Mouse (Mus musculus) adrenal gland, adult 2 months (tissue): ENCODE results near the gene Nfkbil1. TPM values are rescaled to one million over a fixed set of nuclear protein-coding genes. Genes with fewer than 3 reads are reported as not detected.

Experiments
- DNase-seq: peaks from one replicate; pipeline ENCODE4 v3.0.0; 2021
- polyA plus RNA-seq: library from polyadenylated mRNA; depleted of rRNA; stranded (reverse); fragments of >200 nt; gene quantifications from 2 replicates; pipeline ENCODE4 v1.2.3, GENCODE M21; 2012
- total RNA-seq, 2 experiments: library from RNA; stranded (reverse); gene quantifications; 2 replicates each; pipeline ENCODE4 v1.2.3; 2021

Nfkbil1 gene
- total and polyA plus RNA-seq, 3 experiments, result 14.1 to 52.3 (median 19.4) TPM

DNA sequence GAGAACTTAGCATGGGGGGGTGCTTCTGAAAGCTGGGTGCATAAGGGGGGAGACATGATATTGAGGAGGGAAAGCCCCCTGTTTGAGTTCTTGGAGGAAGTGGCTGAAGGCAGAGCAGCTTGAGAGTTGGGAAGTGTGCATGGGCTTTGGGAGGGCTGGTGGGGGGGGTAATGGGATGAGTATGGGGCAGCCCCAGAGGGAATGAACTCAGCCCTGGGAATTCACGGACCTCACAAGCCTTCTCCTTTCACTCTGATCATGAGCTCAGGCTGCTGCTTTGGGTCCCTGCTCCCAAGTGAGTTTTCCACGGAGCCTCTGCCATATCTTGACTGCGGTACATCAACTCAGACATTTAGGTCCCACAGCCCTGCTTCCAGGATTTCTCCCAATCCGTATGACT lies 33.1 kb downstream of the Nfkbil1 start:
- DNase-seq, result no peak

DNA sequence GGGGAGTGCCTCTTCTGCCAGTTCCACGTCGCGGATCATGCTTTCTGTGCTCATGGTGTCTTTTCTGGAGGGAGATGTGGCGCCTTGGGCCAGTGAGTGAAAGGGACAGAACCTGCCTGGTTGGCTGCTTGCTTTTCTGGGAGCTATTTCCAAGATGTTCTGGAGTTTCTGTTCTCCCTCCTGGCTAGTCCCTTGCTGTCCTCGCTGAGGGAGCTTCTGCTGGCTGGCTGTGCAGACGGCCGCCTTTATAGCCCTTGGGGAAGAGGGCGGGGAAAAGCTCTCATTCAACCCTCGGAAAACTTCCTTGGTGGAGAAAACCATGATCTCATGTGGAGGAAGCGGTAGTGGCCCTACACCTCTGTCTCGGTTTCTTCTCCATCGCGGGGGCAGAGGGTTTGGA lies 33.8 kb downstream of the Nfkbil1 start, which contains the start of gene Tnf:
Gene Tnf, minus strand, starts transcription at position 221 of the 400 bp plus-strand sequence.
- DNase-seq, result peak; percentile 61

DNA sequence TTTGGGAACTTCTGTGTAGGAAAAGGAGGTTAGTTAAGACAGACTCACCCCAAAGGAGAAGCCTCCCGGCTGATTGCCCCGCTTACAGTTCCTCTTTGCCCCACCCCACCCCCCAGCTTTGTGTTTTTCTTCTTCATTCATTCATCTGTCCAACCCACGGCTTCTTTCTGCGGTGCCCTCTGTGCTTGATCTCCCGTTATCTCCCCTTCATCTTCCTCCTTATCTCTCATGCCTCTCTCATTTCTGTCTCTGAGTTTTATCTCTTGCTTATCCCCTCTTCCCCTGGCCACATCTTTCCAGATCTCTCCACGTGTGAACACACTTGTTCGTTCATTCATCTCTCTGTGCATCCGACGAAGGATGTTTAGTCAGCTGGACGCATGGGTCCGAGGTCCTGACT lies 34.5 kb downstream of the Nfkbil1 start:
- DNase-seq, result no peak

DNA sequence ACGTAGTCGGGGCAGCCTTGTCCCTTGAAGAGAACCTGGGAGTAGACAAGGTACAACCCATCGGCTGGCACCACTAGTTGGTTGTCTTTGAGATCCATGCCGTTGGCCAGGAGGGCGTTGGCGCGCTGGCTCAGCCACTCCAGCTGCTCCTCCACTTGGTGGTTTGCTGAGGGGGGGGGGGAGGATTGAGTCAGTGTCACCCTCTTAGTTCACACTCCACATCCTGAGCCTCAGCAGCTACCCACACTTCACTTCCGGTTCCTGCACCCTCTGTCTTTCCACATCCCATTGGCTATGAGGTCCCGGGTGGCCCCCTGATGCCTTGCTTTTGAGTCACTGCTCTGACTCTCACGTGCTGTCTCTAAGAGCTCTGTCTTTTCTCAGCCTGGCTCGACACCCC lies 35.2 kb downstream of the Nfkbil1 start:
- no peak for DNase-seq

DNA sequence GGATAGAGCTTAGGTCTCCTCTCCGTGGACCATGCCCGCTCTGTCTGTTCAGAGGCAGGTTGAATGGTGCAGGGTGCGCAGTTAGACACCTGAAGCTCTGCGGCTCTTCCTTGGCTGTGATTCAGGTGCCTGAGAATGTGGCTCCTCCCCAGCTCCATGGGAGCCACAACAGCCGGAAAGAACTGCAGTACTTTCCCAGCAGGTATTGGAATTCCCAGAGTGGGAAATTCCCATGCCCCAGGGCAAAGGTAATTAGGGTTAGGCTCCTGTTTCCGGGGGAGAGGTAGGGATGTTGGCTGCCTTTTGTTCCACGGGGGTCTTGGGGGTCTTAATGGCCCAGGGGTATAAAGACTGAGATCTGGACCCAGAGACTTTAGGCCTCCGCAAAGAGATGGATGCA lies 36.6 kb downstream of the Nfkbil1 start:
- DNase-seq, result no peak

DNA sequence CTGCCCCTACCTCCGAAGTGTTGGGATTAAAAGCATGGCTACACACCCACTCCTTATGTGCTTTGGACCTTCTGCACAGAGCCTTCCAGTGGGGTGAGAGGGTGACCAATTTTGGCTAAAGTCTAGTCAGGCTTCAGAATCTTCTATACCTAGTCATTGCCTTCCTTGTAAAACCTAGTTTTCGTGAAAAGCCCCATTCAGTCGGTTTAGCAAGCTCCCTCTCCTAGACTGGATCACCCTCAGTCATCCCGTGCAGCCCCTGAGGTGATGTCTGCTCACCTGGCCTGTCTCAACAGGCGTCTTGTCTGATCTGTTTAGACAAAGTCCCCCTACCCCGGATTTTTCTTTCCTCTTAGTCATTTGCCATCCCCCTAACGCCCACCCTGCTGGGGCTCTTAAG lies 37.6 kb downstream of the Nfkbil1 start:
- DNase-seq, result no peak

DNA sequence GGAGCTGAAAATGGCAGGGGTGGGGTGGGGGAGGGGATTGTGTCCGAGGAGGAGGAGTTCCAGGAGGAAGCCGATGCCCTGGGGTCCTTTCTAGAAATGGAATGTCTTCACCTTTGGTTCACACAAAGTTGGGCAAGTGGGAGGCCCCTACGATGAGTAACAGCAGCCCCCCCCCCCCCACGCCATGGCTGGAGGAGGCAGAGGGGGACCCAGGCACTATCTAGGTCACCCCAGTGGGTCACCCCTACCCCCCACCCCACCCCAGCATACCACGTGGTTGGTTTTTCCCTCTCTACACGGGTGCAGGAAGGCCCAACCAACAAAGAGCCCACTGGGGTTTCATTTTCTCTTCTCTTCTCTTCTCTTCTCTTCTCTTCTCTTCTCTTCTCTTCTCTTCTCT lies 38.5 kb downstream of the Nfkbil1 start:
- DNase-seq, result no peak

DNA sequence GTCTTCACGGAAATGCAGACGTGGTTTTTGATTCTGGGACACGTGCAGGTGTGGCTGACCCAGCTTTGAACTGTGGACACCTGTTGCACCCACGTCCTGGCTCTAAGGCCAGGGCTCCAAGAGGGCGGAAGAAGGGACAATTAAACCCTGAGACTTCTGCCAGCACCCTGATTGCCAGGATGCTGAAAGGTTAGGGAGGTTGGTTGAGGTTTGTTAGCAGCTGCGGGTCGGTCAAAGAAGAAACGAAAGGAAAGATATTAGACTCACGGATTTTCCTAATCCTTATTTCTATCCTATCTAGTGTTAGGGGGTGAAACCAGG lies 39.3 kb downstream of the Nfkbil1 start:
- DNase-seq, result no peak

DNA sequence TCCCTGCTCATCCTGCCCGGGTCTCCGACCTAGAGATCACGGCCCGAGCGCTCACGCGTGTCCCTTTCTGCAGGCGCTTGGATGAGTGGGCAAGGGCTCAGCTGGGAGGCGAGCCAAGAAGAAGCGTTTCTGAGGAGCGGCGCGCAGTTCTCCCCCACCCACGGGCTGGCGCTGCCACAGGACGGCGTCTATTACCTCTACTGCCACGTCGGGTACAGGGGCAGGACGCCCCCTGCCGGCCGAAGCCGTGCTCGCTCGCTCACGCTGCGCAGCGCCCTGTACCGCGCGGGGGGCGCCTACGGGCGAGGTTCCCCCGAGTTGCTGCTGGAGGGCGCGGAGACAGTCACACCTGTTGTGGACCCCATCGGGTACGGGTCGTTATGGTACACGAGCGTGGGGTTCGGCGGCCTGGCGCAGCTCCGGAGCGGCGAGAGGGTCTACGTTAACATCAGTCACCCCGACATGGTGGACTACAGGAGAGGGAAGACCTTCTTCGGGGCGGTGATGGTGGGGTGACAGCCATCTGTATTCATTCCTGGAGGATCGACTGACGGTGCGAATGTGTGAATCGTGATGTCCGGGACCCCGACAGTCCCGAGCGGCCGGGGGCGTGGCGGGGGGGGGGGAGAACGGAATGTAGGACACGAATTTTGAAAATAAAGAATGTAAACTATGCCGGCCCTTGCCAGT lies 39.8 kb downstream of the Nfkbil1 start:
- peak; percentile 84 for DNase-seq

DNA sequence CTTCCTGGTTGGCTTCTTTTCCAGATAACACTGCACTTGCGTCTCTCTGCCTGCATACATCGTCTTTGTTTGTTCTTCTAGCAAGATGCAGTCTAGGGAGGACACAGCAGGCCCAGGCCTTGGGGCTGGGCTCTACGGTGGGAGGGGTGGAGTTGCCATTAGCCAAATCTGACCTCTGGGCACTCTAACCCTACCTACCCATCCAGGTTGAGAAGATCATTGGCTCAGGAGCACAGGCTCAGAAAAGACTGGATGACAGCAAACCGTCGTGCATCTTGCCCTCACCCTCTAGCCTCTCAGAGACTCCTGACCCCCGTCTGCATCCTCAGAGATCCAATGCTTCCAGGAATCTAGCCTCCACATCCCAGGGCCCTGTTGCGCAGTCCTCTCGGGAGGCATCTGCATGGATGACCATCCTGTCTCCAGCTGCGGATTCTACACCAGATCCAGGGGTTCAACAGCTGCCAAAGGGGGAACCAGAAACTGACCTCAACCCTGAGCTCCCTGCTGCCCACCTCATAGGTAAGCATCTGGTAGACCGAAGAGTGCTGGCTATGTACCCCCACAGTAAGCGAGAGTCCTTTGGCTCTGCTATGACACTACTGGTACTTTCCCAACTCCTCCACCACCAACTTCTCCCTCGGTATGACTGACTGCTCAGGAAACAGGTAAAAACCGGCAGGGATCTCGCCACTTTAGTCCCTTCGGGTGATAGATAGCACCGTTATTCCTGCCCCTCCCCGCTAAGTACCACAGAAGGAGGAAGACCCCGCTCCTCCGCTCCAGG lies 40.6 kb downstream of the Nfkbil1 start:
- DNase-seq, result no peak

DNA sequence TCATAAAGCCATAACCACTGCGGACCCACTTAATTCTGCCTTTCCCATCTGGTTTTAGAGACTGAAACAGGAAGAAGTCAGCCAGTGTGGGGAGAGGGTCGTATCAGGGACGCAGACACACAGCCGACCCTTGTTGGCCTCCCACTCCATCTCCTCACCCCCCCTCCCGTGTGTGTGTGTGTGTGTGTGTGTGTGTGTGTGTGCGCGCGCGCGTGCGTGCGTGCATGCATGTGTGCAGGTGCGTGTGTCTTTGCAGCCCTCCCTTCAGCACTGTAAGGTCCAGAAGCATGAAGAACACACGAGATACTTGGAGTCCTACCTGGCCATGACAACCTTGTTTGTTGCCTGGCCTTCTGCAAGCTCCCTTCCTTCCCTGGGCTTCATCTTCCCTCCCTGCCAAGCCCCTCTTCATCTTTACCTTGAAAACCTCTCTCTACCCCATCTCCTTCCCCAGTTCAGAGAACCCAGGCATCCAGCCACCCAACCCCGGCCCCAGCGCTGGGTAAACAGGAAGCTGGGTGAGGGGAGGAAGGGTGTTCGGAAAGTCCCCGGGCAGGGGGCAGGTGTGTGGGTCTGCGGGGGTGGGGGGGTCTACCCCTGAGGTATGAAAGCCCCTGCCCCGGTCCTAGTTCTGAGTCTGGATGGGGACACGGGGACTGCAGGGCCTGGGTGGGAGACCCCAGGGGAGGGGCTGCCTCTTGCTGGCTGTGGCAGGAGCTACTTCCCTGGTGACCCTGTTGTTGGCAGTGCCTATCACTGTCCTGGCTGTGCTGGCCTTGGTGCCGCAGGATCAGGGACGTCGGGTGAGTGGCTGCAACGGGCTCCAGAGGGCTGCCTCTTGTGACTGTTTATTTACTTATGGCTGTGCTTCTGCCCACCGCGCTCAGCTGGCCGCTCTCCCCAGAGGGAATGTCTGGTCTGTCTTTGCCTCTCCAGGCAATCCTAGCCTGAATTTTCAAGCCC lies 41.4 kb downstream of the Nfkbil1 start, which contains the start of gene Ltb:
Gene Ltb, plus strand, starts transcription at position 559 of the 963 bp plus-strand sequence.
- peak; percentile 77 for DNase-seq

DNA sequence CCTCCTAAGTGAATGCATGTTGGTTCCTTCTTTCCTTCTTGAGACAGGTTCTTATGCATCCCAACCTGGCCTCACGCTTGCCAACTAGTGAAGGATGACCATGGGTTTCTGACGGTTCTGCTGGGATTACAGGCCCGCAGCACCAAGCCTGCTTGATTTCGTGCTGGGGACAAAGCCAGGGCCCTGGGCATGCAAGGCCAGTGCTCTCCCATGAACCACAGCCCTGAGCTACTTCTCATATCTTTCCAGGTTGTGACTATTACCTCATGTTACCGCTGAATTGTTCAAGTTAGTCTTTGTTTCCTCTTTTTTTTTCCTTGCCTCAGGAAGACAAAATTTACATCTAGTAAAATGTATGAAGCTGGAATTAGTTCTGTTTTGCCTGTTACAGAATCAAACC lies 42.7 kb downstream of the Nfkbil1 start:
- DNase-seq, result peak; percentile 44

DNA sequence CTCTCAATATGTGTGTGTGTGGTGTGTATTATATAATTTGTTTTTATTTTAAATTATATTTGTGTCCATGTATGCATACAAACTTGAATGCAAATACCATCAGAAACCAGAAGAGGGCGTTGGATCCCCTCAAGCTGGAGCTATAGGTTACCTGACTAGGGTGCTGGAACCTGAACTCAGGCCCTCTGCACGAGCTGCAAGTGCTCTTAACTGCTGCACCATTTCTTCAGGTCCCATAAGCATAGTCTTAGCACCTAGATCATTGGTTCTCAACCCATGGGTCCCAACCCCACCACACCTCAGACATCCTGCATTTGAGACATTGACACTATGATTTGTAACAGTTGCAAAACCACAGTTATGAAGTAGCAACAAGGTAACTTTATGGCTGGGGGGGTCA lies 43.9 kb downstream of the Nfkbil1 start:
- no peak for DNase-seq

DNA sequence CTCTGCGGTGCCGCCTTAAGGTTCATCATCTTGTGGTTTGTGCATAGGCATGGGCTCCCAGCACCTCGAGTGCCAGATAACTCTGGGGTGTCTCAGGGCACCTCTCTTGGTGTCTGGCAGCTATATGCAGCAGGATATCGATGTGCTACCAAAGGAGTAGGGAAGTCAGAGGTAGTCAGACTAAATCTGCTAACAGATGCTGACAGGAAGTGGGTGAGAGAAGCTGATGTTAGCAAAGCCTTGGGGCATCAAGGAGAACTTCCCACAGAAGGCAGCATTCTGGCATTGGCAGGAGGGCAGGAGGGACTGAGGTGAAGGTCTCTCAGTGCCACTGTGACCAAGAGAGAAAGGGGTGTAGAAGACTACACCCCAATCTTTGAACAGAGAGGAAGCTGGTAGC lies 45.5 kb downstream of the Nfkbil1 start:
- DNase-seq, result no peak

DNA sequence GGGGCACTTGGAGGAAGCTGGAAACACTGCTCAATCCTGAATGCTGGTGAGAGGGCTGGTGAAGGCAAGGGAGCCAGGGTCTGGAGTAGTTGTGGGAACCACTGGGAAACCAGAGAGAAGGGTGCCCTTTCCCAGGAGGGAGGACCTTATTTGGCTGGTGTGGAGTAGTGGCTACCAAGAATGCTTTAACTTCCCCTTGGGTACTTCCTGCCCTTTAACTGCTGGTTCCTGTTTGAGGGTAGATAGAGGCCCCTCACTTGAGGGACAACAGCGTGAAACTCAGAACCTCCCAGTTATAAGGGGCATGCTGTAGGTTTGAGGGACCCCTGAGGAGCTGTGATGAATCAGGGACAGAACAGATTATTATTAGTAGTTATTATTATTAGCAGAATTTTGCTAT lies 46.4 kb downstream of the Nfkbil1 start:
- DNase-seq, result no peak

DNA sequence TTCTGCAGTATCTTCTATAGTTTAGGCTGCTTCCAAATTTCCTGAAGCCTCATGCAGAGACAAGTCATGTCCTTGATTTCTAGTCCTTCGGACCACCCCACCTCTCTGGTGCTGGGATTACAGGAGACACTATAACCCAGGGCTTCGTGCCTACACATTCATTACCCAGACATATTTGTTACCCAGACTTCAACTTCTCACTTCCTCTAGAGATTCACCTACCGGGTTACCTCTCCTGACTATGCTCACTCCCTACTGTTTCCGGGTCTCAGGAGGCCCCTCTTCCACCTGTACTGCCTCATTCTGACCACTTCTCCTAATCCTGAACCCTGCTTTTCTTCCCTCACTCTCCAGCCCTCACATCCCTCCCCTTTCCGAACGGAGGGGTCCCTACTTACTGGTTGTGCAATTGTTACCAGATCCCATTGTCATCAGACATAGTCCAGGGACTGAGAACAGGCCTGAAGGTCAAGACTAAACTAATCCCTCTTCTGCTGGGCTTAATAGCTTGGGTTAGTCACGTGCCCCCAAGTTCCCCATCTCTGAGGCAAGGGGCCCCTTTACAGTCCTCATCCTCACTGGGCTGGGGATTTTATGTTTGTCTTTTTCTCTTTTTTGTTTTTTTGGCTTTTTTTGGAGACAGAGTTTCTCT lies 47.5 kb downstream of the Nfkbil1 start, which contains the start of gene Lst1:
Gene Lst1, minus strand, starts transcription at position 481 of the 652 bp plus-strand sequence.
- DNase-seq, result no peak

DNA sequence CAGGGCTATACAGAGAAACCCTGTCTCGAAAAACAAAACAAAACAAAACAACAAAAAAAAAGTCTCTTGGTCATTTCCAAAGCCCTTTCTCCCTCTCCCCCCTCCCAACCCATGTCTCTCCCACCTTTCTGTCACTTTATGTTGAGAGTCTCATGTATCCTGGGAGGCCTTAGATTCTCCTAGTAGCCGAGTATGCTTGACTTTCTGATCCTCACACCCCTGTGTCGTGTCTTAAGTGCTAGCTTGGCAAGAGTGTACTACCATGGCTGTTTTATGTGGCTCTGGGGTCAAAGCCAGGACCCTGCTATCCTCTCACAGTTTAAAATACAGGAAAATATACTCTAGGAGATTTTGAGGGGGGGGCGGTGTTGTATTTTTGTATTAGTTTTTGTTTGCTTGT lies 48.2 kb downstream of the Nfkbil1 start:
- DNase-seq, result no peak

DNA sequence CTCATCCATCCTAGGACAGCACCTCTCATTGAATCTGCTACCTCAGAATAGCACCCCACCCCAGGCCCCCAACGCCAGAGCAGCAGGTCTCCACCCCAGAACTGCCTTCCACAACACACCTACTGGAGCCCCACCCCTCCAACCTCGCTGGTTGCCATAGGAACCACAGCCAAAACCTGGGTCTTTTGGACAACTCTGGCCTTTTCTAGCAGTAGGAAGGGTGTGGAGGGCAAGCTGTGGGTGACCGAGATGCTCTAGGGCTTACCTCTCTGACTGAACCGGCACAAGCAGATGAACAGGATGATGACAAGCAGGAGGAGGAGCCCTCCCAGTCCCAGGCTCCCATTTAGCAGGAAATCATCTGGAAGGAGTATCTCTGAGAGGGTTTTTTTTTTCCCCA lies 48.9 kb downstream of the Nfkbil1 start:
- no peak for DNase-seq

DNA sequence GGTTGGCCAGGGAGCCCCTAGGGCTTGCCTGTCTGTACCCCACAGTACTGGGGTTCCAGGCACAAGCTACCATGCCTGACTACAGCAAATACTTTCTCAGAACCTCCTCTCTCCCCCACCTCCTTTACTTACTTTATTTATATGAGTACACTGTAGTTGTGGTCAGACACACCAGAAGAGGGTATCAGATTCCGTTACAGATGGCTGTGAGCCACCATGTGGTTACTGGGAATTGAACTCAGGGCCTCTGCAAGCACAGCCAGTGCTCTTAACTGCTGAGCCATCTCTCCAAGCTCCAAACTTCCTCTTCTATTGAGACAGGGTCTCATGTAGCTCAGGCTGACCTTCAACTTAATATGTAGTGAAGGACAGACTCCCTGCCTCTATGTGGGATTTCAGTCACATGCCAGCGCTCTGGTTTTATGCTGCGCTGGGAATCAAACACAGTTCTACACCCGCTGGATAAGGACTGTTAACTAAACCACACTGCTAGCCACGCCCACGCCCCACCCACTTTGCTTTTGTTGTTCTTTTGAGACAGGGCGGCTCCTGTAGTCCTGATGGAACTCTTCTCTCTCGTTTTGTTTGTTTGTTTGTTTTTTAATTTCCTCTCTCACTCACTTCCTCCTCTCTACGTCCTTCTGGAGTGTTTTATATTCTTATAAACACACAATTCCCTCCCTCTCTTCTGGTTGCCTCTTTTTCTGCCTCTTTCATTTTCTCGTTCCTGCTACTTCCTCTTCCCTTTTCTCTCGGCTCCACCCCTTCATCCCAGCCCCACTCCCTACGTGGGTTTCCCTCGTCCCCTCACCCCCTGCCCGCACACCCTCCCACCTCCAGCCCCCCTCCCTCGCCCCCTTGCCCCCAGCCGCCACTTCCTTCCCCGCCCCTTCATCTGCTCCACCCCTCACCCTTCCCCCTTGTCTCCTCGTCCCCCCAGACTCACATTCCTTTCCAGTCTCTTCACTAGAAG lies 49.7 kb downstream of the Nfkbil1 start:
- DNase-seq, result peak; percentile 80

DNA sequence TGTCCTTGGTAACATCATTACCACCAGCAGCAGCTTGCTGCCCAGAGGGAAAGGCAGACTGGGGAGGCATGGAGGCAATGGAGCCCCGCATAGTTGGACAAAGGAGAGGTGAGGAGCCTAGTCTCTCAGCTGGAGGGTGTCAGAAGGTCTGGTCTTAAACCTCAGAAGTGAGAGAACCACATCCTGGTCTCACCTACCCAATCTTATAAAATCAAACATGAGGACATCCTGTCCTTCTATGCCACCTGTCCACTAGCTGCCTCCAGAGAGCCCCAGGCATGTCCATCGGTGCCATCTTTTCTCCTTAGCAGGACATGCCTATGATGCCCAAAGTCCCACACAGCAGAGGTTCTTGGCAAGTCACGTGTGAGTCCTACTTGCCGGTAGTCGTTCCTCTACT lies 55.5 kb downstream of the Nfkbil1 start:
- DNase-seq, result no peak

DNA sequence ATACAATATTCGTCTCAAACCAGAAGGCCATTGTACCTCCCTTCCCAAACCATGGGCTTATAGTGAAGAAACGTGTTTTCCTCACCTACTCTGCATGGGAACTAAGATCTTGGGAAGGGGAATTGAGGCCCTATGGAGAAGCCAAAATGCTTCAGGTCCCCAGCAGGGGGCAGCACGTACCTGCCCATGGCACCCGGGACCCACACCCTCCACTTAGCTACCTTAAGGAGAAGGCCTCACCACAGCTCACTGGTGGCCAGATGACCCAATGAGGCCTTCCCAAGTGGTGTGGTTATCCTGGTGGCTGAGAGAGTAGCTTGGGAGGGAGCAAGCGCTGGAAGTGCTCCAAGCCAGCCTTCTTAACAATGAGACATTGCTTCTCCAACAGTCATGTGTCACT lies 57.1 kb downstream of the Nfkbil1 start:
- DNase-seq, result peak; percentile 86
